Mouse (Mus musculus): ENCODE measurements at regions not wholly inside any gene's neighbourhood (a gene's known extent, or its start where the extent isn't known, plus 50 kb on each side); places are given as distances from the start of the nearest gene placed in this dataset.
A peak's percentile ranks its signal among the peaks of the same experiment; 100 is the strongest.

GRCm38 (mm10) chr12:79928739-79929380 lies 184.0 kb downstream of the Zfp36l1 start:
- Histone ChIP-seq H3K4me3 (ENCODE audit: low read depth, low read length) (no peak overlapping the region), H3K9ac (ENCODE audit: low read depth, low read length) (no peak overlapping the region), H3K9me3 (replicated peaks; ENCODE audit: control insufficient read depth, low read length) (no peaks in the 10 kb centered on the region), H3K4me1 (ENCODE audit: control insufficient read depth, insufficient read depth, low read length) (peaks cover 39% of the 10 kb centered on the region), H3K27ac (ENCODE audit: low read depth, low read length) (peak overlapping the region; percentile 62), H3K36me3 (ENCODE audit: control insufficient read depth, insufficient read depth, low read length) (no peaks in the 10 kb centered on the region), H3K4me2 (no peak overlapping the region), H3K27me3 (ENCODE audit: control insufficient read depth, insufficient read depth, low read length) (no peaks in the 10 kb centered on the region)
- 0 out of 2 replicates have a peak, but pooled peaks have one; percentile 24 for ATAC-seq (replicated peaks; ENCODE audit: insufficient number of reproducible peaks, low FRiP score, low TSS enrichment)
- 36% methylated on average over 6 of the region's 6 CpGs for WGBS (ENCODE audit: insufficient replicate concordance)

- WGBS (ENCODE audit: insufficient replicate concordance): 45% methylated on average over 4 of the region's 4 CpGs
- no peak for ATAC-seq (replicated peaks; ENCODE audit: insufficient number of reproducible peaks, low FRiP score, low TSS enrichment)
These were observed 184.5 kb downstream of the Zfp36l1 start for GRCm38 (mm10) chr12:79928298-79928697.

GRCm38 (mm10) chr12:79925704-79926588 lies 186.9 kb downstream of the Zfp36l1 start:
- peaks cover 36% of the 10 kb centered on the region for H3K4me1 ChIP-seq (ENCODE audit: control insufficient read depth, insufficient read depth, low read length)

More at GRCm38 (mm10) chr12:79928298-79928697, 184.5 kb downstream of the Zfp36l1 start:
- Histone ChIP-seq H3K9me3 (replicated peaks; ENCODE audit: control insufficient read depth, low read length) (no peaks in the 10 kb centered on the region), H3K27ac (ENCODE audit: low read depth, low read length) (0 out of 2 replicates have a peak overlapping the region, but pooled peaks have one; percentile 62), H3K36me3 (ENCODE audit: control insufficient read depth, insufficient read depth, low read length) (no peaks in the 10 kb centered on the region), H3K27me3 (ENCODE audit: control insufficient read depth, insufficient read depth, low read length) (no peaks in the 10 kb centered on the region), H3K4me1 (ENCODE audit: control insufficient read depth, insufficient read depth, low read length) (peaks cover 37% of the 10 kb centered on the region), H3K4me3 (ENCODE audit: low read depth, low read length) (no peak overlapping the region), H3K9ac (ENCODE audit: low read depth, low read length) (no peak overlapping the region), H3K4me2 (no peak overlapping the region)

DNA sequence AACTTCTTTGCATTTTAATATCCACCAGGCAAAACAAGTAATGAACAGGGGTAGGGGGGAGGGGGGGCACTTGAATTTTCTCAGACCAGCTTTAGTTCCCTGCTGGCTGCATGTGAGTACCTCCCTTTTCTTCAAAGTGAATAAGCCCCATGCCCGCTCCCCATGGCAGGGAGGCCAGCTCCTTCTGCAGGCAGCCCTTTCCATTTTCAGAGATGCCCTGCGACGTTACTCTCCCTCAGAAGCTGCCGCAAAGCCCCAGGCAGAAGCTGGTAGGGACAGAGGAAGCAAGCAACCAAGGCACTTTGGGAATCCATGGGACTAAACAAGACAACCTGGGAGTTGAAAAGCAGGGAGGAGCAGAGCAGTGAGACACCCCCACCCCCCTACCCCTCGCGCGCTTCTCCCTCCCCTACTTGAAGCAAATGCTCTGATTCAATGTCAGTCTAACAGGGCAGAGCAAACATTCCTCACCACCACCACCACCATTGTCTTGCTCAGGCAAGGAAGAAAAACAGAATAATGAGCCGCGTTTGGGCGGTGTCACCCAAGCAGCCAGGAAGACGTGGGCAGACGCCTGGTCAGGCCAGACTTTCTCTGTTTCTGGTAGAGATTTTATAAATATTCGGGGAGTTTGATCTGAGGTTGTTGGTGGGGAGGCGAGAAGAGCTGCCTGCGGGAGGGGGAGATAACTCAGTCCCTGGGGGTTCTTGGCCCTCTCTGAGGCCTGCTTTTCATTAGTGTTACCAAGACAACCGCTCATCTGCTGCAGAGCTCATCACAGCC lies 187.7 kb downstream of the Zfp36l1 start:
- no peak for ATAC-seq (replicated peaks; ENCODE audit: insufficient number of reproducible peaks, low FRiP score, low TSS enrichment)
- Histone ChIP-seq H3K4me2 (peak overlapping the region; percentile 7), H3K9ac (ENCODE audit: low read depth, low read length) (peak overlapping the region; percentile 63), H3K4me1 (ENCODE audit: control insufficient read depth, insufficient read depth, low read length) (peaks cover 39% of the 10 kb centered on the region), H3K27me3 (ENCODE audit: control insufficient read depth, insufficient read depth, low read length) (no peaks in the 10 kb centered on the region), H3K27ac (ENCODE audit: low read depth, low read length) (peak overlapping the region; percentile 79), H3K4me3 (ENCODE audit: low read depth, low read length) (no peak overlapping the region), H3K36me3 (ENCODE audit: control insufficient read depth, insufficient read depth, low read length) (no peaks in the 10 kb centered on the region), H3K9me3 (replicated peaks; ENCODE audit: control insufficient read depth, low read length) (no peaks in the 10 kb centered on the region)
- WGBS (ENCODE audit: insufficient replicate concordance): 10% methylated on average over 16 of the region's 16 CpGs

More at GRCm38 (mm10) chr12:79925704-79926588, 186.9 kb downstream of the Zfp36l1 start:
- H3K27me3 ChIP-seq (ENCODE audit: control insufficient read depth, insufficient read depth, low read length): no peaks in the 10 kb centered on the region
- WGBS (ENCODE audit: insufficient replicate concordance): 30% methylated on average over 6 of the region's 6 CpGs
- no peak for ATAC-seq (replicated peaks; ENCODE audit: insufficient number of reproducible peaks, low FRiP score, low TSS enrichment)
- H3K4me3 ChIP-seq (ENCODE audit: low read depth, low read length): no peak overlapping the region
- peak overlapping the region; percentile 79 for H3K27ac ChIP-seq (ENCODE audit: low read depth, low read length)
- H3K4me2 ChIP-seq: peak overlapping the region; percentile 7; the same call in 1 of the 2 replicates
- H3K9me3 ChIP-seq (replicated peaks; ENCODE audit: control insufficient read depth, low read length): no peaks in the 10 kb centered on the region
- no peaks in the 10 kb centered on the region for H3K36me3 ChIP-seq (ENCODE audit: control insufficient read depth, insufficient read depth, low read length)
- H3K9ac ChIP-seq (ENCODE audit: low read depth, low read length): peak overlapping the region; percentile 10; the same call in 1 of the 2 replicates

GRCm38 (mm10) chr12:79923811-79924210 lies 189.0 kb downstream of the Zfp36l1 start:
- Histone ChIP-seq H3K4me2 (no peak overlapping the region), H3K4me1 (ENCODE audit: control insufficient read depth, insufficient read depth, low read length) (peaks cover 35% of the 10 kb centered on the region), H3K27me3 (ENCODE audit: control insufficient read depth, insufficient read depth, low read length) (no peaks in the 10 kb centered on the region), H3K4me3 (ENCODE audit: low read depth, low read length) (no peak overlapping the region), H3K9ac (ENCODE audit: low read depth, low read length) (no peak overlapping the region), H3K36me3 (ENCODE audit: control insufficient read depth, insufficient read depth, low read length) (no peaks in the 10 kb centered on the region), H3K27ac (ENCODE audit: low read depth, low read length) (no peak overlapping the region), H3K9me3 (replicated peaks; ENCODE audit: control insufficient read depth, low read length) (no peaks in the 10 kb centered on the region)
- ATAC-seq (replicated peaks; ENCODE audit: insufficient number of reproducible peaks, low FRiP score, low TSS enrichment): no peak
- WGBS (ENCODE audit: insufficient replicate concordance): 85% methylated on average over 6 of the region's 6 CpGs

DNA sequence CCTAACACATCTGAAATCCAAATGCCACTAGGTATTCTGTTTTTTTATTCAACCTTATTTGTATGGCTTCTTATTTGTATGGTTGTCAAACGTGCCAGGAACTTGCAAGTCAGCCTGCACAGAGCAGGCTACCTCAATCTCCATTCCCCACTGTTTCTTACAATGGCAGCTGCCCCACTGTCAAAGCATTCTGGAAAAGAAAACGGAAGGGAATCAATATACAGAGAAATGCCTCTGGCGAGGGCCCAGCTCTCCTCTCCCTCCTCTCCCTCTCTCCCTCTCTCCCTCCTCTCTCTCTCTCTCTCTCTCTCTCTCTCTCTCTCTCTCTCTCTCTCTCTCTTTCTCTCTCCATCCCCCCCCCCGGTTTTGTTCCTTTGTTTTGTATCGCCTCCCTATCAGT lies 191.0 kb downstream of the Zfp36l1 start:
- no peaks in the 10 kb centered on the region for H3K27me3 ChIP-seq (ENCODE audit: control insufficient read depth, insufficient read depth, low read length)
- no peak overlapping the region for H3K4me3 ChIP-seq (ENCODE audit: low read depth, low read length)
- 47% methylated on average over 5 of the region's 5 CpGs for WGBS (ENCODE audit: insufficient replicate concordance)
- ATAC-seq (replicated peaks; ENCODE audit: insufficient number of reproducible peaks, low FRiP score, low TSS enrichment): no peak
- no peaks in the 10 kb centered on the region for H3K9me3 ChIP-seq (replicated peaks; ENCODE audit: control insufficient read depth, low read length)
- H3K4me1 ChIP-seq (ENCODE audit: control insufficient read depth, insufficient read depth, low read length): peaks cover 27% of the 10 kb centered on the region
- H3K27ac ChIP-seq (ENCODE audit: low read depth, low read length): no peak overlapping the region
- no peaks in the 10 kb centered on the region for H3K36me3 ChIP-seq (ENCODE audit: control insufficient read depth, insufficient read depth, low read length)
- H3K4me2 ChIP-seq: no peak overlapping the region
- H3K9ac ChIP-seq (ENCODE audit: low read depth, low read length): no peak overlapping the region

DNA sequence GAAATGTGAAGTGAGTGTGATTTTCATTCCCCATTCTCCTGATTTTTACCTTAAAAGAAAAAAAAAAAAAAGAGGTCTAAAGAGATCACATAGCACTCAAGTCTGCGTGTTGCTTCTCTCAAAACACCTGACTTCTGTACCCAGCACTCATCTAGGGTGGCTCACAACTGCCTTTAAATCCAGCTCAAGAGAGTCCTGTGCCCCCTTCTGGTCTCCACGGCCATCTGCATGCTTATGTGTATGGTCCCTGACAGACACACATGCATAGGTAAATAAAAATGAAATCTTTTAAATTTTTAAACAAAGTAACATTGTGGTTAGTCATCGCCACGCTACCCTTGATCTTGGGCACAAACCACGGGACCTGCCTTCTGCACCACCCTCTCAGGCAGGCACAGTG lies 193.8 kb downstream of the Zfp36l1 start:
- Histone ChIP-seq H3K4me1 (ENCODE audit: control insufficient read depth, insufficient read depth, low read length) (peaks cover 7% of the 10 kb centered on the region; the same call in 1 of the 2 replicates), H3K36me3 (ENCODE audit: control insufficient read depth, insufficient read depth, low read length) (no peaks in the 10 kb centered on the region), H3K4me2 (no peak overlapping the region), H3K9ac (ENCODE audit: low read depth, low read length) (no peak overlapping the region), H3K4me3 (ENCODE audit: low read depth, low read length) (no peak overlapping the region), H3K27me3 (ENCODE audit: control insufficient read depth, insufficient read depth, low read length) (no peaks in the 10 kb centered on the region), H3K27ac (ENCODE audit: low read depth, low read length) (no peak overlapping the region), H3K9me3 (replicated peaks; ENCODE audit: control insufficient read depth, low read length) (no peaks in the 10 kb centered on the region)
- WGBS (ENCODE audit: insufficient replicate concordance): 81% methylated on average over 5 of the region's 5 CpGs
- ATAC-seq (replicated peaks; ENCODE audit: insufficient number of reproducible peaks, low FRiP score, low TSS enrichment): no peak

- no peaks in the 10 kb centered on the region for H3K36me3 ChIP-seq (ENCODE audit: control insufficient read depth, insufficient read depth, low read length)
- no peak overlapping the region for H3K4me3 ChIP-seq (ENCODE audit: low read depth, low read length)
- no peaks in the 10 kb centered on the region for H3K9me3 ChIP-seq (replicated peaks; ENCODE audit: control insufficient read depth, low read length)
- H3K27ac ChIP-seq (ENCODE audit: low read depth, low read length): no peak overlapping the region
- H3K4me1 ChIP-seq (ENCODE audit: control insufficient read depth, insufficient read depth, low read length): peaks cover 7% of the 10 kb centered on the region; the same call in 1 of the 2 replicates
- no peaks in the 10 kb centered on the region for H3K27me3 ChIP-seq (ENCODE audit: control insufficient read depth, insufficient read depth, low read length)
- ATAC-seq (replicated peaks; ENCODE audit: insufficient number of reproducible peaks, low FRiP score, low TSS enrichment): no peak
- H3K9ac ChIP-seq (ENCODE audit: low read depth, low read length): no peak overlapping the region
- WGBS (ENCODE audit: insufficient replicate concordance): 40% methylated on average over 10 of the region's 10 CpGs
- H3K4me2 ChIP-seq: no peak overlapping the region
These were observed 195.1 kb downstream of the Zfp36l1 start for GRCm38 (mm10) chr12:79917634-79918289.

Measured in heart, embryonic 11.5 days (tissue).